Mouse (Mus musculus): ENCODE measurements around the gene Btbd3. TPM values are rescaled to one million over a fixed set of nuclear protein-coding genes. Genes with fewer than 3 reads are reported as not detected.

Btbd3 gene
- polyA plus RNA-seq, 1 experiment from 2014 or later: 42.3 TPM

- H3K9ac ChIP-seq: no peak overlapping the region
- no peaks in the 10 kb centered on the region for H3K36me3 ChIP-seq (replicated peaks)
- no peak overlapping the region for H3K27ac ChIP-seq
- peak; percentile 51; the same call in 1 of the 2 replicates for ATAC-seq (replicated peaks)
- no peaks in the 10 kb centered on the region for H3K27me3 ChIP-seq (replicated peaks)
- H3K4me1 ChIP-seq: peaks cover 24% of the 10 kb centered on the region
- no peak overlapping the region for H3K4me3 ChIP-seq
- H3K9me3 ChIP-seq: no peaks in the 10 kb centered on the region
- WGBS: 36% methylated on average over 13 of the region's 13 CpGs
- no peak overlapping the region for H3K4me2 ChIP-seq
These were observed 9.1 kb downstream of the Btbd3 start for GRCm38 (mm10) chr2:138265356-138266005.

DNA sequence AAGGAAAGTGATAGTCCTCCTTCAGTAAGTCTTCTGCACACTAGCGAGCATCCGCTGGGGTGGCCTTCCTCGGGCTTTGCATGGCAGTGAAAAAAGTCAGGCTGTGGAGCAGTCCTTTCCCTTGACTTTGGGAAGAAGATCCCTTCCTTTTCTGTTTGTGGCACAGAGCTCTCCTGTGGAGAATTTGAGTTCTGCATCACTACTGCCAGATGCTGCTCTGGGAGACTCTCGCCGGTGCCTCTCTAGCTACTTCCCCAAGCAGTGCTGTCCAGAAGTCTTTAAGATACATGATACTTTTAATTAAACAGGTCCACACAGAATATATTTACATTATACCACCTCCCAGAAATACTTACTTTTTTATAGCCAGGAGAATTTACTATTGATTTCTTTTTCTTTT, 10.3 kb downstream of the Btbd3 start:
- H3K27me3 ChIP-seq (replicated peaks): no peaks in the 10 kb centered on the region

DNA sequence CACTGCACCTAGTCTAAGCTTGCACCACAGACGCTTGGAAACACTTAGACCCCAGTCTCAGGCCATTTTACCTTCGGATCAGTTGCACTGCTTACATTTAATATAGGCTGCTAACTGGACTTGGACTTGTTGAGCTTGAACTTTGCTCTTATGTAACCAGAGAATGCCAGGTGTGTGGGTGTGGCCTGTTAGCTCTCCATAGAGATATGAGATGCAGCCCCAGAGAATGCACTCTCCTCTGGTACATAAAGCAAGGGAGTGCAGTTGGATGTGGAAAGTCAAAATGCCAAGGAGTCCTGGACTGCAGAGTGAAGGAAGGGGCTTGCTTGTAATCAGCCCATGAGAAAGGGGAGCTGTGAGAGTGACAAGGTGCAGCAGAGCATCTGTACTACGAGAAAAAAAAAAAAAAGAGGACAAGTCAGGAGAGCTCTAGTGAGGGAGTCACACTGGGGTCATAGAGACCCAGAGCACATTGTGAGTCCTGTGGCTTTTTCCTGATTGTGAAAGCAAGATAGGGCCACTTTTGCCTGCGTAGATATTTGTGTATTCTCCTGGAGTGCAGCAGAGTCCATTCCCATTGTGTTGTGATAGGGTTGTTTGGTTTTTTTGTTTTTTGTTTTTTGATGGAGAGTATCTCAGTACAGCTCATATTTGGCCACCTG, 11.6 kb downstream of the Btbd3 start:
- Histone ChIP-seq H3K27ac (no peak overlapping the region), H3K4me1 (peaks cover 24% of the 10 kb centered on the region), H3K36me3 (replicated peaks) (no peaks in the 10 kb centered on the region), H3K4me3 (no peak overlapping the region), H3K9me3 (no peaks in the 10 kb centered on the region), H3K4me2 (no peak overlapping the region), H3K27me3 (replicated peaks) (no peaks in the 10 kb centered on the region), H3K9ac (no peak overlapping the region)
- 73% methylated on average over 4 of the region's 4 CpGs for WGBS
- ATAC-seq (replicated peaks): 0 out of 2 replicates have a peak, but pooled peaks have one; percentile 12

More for the DNA sequence above, 10.3 kb downstream of the Btbd3 start:
- H3K4me1 ChIP-seq: peaks cover 24% of the 10 kb centered on the region
- no peaks in the 10 kb centered on the region for H3K9me3 ChIP-seq
- no peaks in the 10 kb centered on the region for H3K36me3 ChIP-seq (replicated peaks)
- H3K9ac ChIP-seq: no peak overlapping the region
- no peak overlapping the region for H3K4me2 ChIP-seq
- 62% methylated on average over 5 of the region's 5 CpGs for WGBS
- ATAC-seq (replicated peaks): no peak; the same call in 1 of the 2 replicates
- no peak overlapping the region for H3K27ac ChIP-seq
- H3K4me3 ChIP-seq: no peak overlapping the region

DNA sequence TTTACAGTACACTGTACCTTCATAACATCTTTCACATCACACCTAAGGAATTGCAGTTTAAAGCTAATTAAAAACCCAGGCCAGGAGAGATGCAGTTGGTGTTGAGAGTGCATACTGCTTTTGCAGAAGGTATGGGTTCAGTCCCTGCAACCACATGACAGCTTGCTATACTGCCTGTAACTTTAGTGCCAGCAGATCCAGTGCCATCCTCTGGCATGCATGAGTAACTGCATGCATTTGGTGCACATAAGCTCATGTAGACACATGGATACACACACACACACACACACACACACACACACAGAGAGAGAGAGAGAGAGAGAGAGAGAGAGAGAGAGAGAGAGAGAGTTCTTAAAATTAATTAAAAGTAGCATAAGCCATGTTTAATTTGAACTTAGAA, 13.0 kb downstream of the Btbd3 start:
- Histone ChIP-seq H3K4me2 (no peak overlapping the region), H3K9ac (no peak overlapping the region), H3K27ac (no peak overlapping the region), H3K9me3 (no peaks in the 10 kb centered on the region), H3K27me3 (replicated peaks) (no peaks in the 10 kb centered on the region), H3K36me3 (replicated peaks) (no peaks in the 10 kb centered on the region), H3K4me1 (peaks cover 24% of the 10 kb centered on the region), H3K4me3 (no peak overlapping the region)
- ATAC-seq (replicated peaks): no peak

- H3K4me1 ChIP-seq: peaks cover 19% of the 10 kb centered on the region
- H3K4me2 ChIP-seq: no peak overlapping the region
- H3K9me3 ChIP-seq: no peaks in the 10 kb centered on the region
- H3K27ac ChIP-seq: no peak overlapping the region
- no peak overlapping the region for H3K4me3 ChIP-seq
- H3K27me3 ChIP-seq (replicated peaks): no peaks in the 10 kb centered on the region
- H3K36me3 ChIP-seq (replicated peaks): no peaks in the 10 kb centered on the region
- ATAC-seq (replicated peaks): no peak
- WGBS: 91% methylated on average over 9 of the region's 9 CpGs
- no peak overlapping the region for H3K9ac ChIP-seq
These were observed 17.2 kb downstream of the Btbd3 start for GRCm38 (mm10) chr2:138273404-138274073.

DNA sequence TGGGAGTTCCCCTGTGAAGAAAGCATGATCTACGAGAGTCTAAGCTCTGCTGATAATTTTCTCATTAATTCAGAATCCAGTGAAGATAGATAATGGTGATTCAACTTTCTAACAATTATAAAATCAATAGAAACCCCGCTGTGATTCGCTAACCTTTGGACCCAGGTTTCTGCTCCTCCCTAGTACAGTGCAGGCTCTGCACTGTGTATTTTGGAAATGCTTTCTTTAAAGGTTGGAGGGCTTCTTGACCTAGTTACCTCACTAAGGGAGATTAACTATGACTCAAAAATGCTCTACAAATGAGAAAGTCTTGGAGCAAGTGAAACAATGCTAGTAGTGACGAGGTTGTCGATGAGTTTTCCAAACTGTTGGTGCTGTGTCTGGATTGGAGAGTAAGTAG, 17.7 kb downstream of the Btbd3 start:
- Histone ChIP-seq H3K27ac (no peak overlapping the region), H3K4me2 (no peak overlapping the region), H3K9me3 (no peaks in the 10 kb centered on the region), H3K9ac (no peak overlapping the region), H3K4me1 (peaks cover 25% of the 10 kb centered on the region), H3K4me3 (no peak overlapping the region), H3K27me3 (replicated peaks) (no peaks in the 10 kb centered on the region), H3K36me3 (replicated peaks) (no peaks in the 10 kb centered on the region)
- 83% methylated on average over 5 of the region's 5 CpGs for WGBS
- no peak for ATAC-seq (replicated peaks)

DNA sequence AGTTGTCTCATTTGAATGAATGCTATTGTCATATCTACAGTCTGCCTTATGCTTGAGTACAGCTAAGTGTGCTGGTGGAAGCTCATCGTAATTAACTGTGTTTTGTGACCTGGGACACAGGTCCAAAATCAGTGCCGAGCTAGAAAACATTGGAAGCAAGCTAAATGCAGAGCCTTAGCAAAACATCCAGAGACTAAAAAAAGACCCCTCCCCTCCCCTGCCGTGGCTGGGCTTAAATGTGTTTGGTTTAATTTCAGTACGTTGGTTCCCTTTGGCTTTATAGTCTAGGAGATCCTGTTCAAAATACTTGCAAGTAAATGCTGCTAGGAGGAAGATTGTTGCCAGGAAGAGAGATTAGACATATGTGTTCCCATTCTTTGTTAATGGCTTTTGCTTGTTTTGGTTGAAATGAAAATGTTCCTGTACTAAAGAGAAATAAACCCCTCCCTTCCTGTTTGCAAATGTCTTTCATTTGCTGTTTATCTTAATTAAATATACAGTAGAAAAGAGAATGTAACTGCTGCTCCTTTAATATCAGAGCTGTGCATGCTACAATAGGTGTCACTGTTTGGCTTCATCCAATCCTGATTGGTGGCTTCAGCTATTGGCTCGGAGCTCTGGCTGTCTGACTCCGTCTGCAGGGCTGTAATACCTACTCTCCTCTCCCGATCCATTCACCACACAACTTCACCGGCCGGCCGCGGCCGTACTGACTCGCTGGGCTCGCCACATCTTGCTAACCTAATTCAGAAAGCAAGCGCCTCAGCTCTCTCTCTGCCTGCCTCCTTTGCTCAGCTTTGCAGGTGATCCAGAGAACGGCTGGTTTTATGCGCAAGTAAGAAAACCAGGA, 21.7 kb downstream of the Btbd3 start:
- peak; percentile 97 for ATAC-seq (replicated peaks)
- H3K27me3 ChIP-seq (replicated peaks): no peaks in the 10 kb centered on the region
- H3K4me1 ChIP-seq: peaks cover 40% of the 10 kb centered on the region
- H3K27ac ChIP-seq: peak overlapping the region; percentile 76
- H3K4me3 ChIP-seq: peak overlapping the region; percentile 44
- no peaks in the 10 kb centered on the region for H3K36me3 ChIP-seq (replicated peaks)
- 8% methylated on average over 17 of the region's 17 CpGs for WGBS
- peak overlapping the region; percentile 42 for H3K9ac ChIP-seq
- H3K9me3 ChIP-seq: no peaks in the 10 kb centered on the region
- H3K4me2 ChIP-seq: peak overlapping the region; percentile 55

DNA sequence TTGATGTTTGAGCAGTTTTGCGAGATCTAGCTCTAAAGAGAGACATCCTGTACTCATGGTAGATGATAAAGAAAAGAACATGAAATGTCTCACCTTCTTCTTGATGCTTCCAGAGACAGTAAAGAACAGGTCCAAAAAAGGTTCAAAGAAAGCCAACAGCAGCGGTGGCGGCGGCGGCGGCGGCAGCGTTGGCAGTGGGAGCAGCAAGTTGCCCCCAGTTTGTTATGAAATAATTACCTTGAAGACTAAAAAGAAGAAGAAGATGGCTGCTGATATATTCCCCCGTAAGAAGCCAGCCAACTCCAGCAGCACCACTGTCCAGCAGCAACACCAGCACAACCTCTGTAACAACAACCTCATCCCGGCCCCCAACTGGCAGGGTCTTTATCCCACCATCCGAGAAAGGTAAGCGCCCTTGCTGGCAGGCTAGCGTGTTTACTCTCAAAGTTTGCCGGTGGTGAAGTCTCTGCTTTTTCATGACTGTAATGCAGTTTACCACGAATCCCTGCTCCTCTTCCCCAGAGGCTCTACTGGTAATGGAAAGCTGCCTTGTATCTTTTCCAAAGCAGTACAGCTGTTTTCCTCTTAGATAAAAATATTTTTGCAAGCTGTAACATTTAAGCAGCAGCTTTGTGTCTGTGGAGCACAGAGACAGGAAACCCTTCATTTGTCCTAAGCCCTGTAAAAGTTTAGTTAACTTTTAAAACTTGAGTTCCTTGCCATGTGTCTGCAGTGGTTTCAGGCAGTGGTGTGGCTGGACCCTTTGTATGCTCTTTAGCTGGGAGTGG, 22.7 kb downstream of the Btbd3 start:
- Histone ChIP-seq H3K27me3 (replicated peaks) (no peaks in the 10 kb centered on the region), H3K9ac (peak overlapping the region; percentile 42), H3K4me1 (peaks cover 40% of the 10 kb centered on the region), H3K36me3 (replicated peaks) (peaks cover 7% of the 10 kb centered on the region; the same call in 1 of the 2 replicates), H3K9me3 (no peaks in the 10 kb centered on the region), H3K4me2 (peak overlapping the region; percentile 55), H3K4me3 (peak overlapping the region; percentile 44), H3K27ac (peak overlapping the region; percentile 76)
- ATAC-seq (replicated peaks): no peak; the same call in 1 of the 2 replicates
- 58% methylated on average over 15 of the region's 15 CpGs for WGBS

GRCm38 (mm10) chr2:138279641-138280040, 23.3 kb downstream of the Btbd3 start:
- peak; percentile 24; the same call in 1 of the 2 replicates for ATAC-seq (replicated peaks)
- Histone ChIP-seq H3K27me3 (replicated peaks) (no peaks in the 10 kb centered on the region), H3K4me1 (peaks cover 40% of the 10 kb centered on the region), H3K4me3 (peak overlapping the region; percentile 44), H3K4me2 (peak overlapping the region; percentile 55), H3K27ac (peak overlapping the region; percentile 76), H3K9ac (peak overlapping the region; percentile 42), H3K9me3 (no peaks in the 10 kb centered on the region), H3K36me3 (replicated peaks) (peaks cover 7% of the 10 kb centered on the region; the same call in 1 of the 2 replicates)
- 45% methylated on average over 11 of the region's 11 CpGs for WGBS

DNA sequence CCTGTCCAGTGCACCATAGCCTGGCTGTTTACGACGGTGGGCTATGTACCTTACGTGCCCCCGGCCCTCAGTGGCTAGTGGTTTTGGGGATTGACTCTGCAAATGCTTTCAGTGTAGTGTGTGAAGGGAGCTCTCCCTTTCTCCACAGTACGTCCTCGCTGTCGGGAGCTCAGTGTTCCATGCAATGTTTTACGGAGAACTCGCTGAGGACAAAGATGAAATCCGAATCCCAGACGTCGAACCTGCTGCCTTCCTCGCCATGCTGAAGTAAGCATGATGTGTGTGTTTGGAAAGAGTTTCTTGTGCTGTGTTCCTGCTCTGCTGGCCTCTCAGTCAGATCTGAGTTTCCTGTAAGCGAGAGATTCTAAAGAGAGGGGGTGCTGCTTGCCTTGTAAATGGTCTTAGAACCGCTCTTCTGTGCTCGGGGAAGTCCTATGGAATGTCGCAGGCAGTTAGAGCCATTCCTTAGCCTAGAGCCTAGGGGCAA, 23.9 kb downstream of the Btbd3 start:
- Histone ChIP-seq H3K9ac (peak overlapping the region; percentile 42), H3K9me3 (no peaks in the 10 kb centered on the region), H3K27ac (peak overlapping the region; percentile 46), H3K36me3 (replicated peaks) (peaks cover 7% of the 10 kb centered on the region; the same call in 1 of the 2 replicates), H3K4me3 (peak overlapping the region; percentile 44), H3K4me2 (peak overlapping the region; percentile 55), H3K4me1 (peaks cover 40% of the 10 kb centered on the region), H3K27me3 (replicated peaks) (no peaks in the 10 kb centered on the region)
- 50% methylated on average over 17 of the region's 17 CpGs for WGBS
- no peak for ATAC-seq (replicated peaks)

- Histone ChIP-seq H3K27me3 (replicated peaks) (no peaks in the 10 kb centered on the region), H3K36me3 (replicated peaks) (peaks cover 7% of the 10 kb centered on the region; the same call in 1 of the 2 replicates), H3K4me3 (peak overlapping the region; percentile 21), H3K9ac (no peak overlapping the region), H3K4me2 (peak overlapping the region; percentile 33), H3K9me3 (no peaks in the 10 kb centered on the region), H3K4me1 (peaks cover 37% of the 10 kb centered on the region), H3K27ac (no peak overlapping the region)
- WGBS: 87% methylated on average over 10 of the region's 10 CpGs
- no peak for ATAC-seq (replicated peaks)
These were observed 25.3 kb downstream of the Btbd3 start for GRCm38 (mm10) chr2:138281550-138282201.

Measured in midbrain, embryonic 15.5 days (tissue).